In genomic region chr6:48177936-48178335, GRCm38 (mm10) we compare ENCODE assay signal across 10 mouse cellular contexts.
DNase-seq lines count a peak whose midpoint lies in the region; ATAC-seq and TF ChIP-seq lines count a peak whose summit lies in the region.
"Had no signal": no experiment of that assay in that cellular context is flagged by ENCODE, and none has a peak within 500 bp of the region (broad histone marks: within the 10 kb centered on the region; RNA-seq: fewer than 3 reads in every experiment).

No protein-coding gene starts in this region.

- H3K9me3 ChIP-seq in heart, embryonic 10.5 days: no peaks in the 10 kb centered on the region
- H3K9me3 ChIP-seq: limb, embryonic 13.5 days; stomach, embryonic 15.5 days had no signal

- H3K27ac ChIP-seq in heart, embryonic 10.5 days: no peak overlapping the region
- no peak overlapping the region for H3K27ac ChIP-seq in thymus, adult 2 months (ENCODE audit: control insufficient read depth, insufficient read depth, low read length)
- H3K27ac ChIP-seq: limb, embryonic 13.5 days; stomach, embryonic 15.5 days had no signal

- H3K4me1 ChIP-seq in heart, embryonic 10.5 days: peaks cover 4% of the 10 kb centered on the region; the same call in 1 of the 2 replicates
- no peaks in the 10 kb centered on the region for H3K4me1 ChIP-seq in thymus, adult 2 months (replicated peaks; ENCODE audit: control insufficient read depth, insufficient read depth, low read length)
- H3K4me1 ChIP-seq: limb, embryonic 13.5 days; stomach, embryonic 15.5 days had no signal

- TF ChIP-seq CTCF in thymus, adult 2 months (IDR thresholded peaks at IDR 0.05; ENCODE audit: borderline replicate concordance, control insufficient read depth, extremely low read depth, insufficient read depth, low read length, poor library complexity): no peak

- H3K4me3 ChIP-seq in heart, embryonic 10.5 days: no peak overlapping the region
- H3K4me3 ChIP-seq in thymus, adult 2 months (ENCODE audit: control insufficient read depth, insufficient read depth, low read length): no peak overlapping the region
- H3K4me3 ChIP-seq: limb, embryonic 13.5 days; stomach, embryonic 15.5 days had no signal

- WGBS in heart, embryonic 10.5 days: 8% methylated on average over 2 of the region's 2 CpGs
- 18% methylated on average over 2 of the region's 2 CpGs for WGBS in thymus, adult 2 months

- peak; percentile 82 for DNase-seq in heart, adult 11 months
- DNase-seq in heart, embryonic 10.5 days (ENCODE audit: low spot score): no peak
- DNase-seq in CD4-positive helper T cell, adult 2 months (ENCODE audit: low read depth, low spot score): peak; percentile 63
- DNase-seq in c-Kit-positive CD71-positive TER-119-positive erythroid progenitor cells, embryonic 14.5 days (ENCODE audit: low spot score): peak; percentile 21
- peak; percentile 44 to 84 for DNase-seq in layer of hippocampus, adult 18-20 months (ENCODE audit: low spot score in 2 of 2)
- DNase-seq in lung, postnatal 36 days: peak; percentile 80
- DNase-seq in thymus, adult 2 months: peak; percentile 40

- 0 out of 2 replicates have a peak, but pooled peaks have one; percentile 28 for ATAC-seq in frontal cortex, adult (ENCODE audit: low TSS enrichment)

- TF ChIP-seq POLR2A in thymus, adult 2 months (IDR thresholded peaks at IDR 0.05; ENCODE audit: control insufficient read depth, extremely low read depth, insufficient read depth, low read length, poor library complexity): no peak

- H3K36me3 ChIP-seq in heart, embryonic 10.5 days: no peaks in the 10 kb centered on the region
- H3K36me3 ChIP-seq in thymus, adult 2 months (ENCODE audit: control insufficient read depth, insufficient read depth, low read length): no peaks in the 10 kb centered on the region
- H3K36me3 ChIP-seq: limb, embryonic 13.5 days; stomach, embryonic 15.5 days had no signal

- no peaks in the 10 kb centered on the region for H3K27me3 ChIP-seq in heart, embryonic 10.5 days (ENCODE audit: insufficient read depth, poor library complexity, severe bottlenecking)
- no peaks in the 10 kb centered on the region for H3K27me3 ChIP-seq in thymus, adult 2 months (ENCODE audit: control insufficient read depth, insufficient read depth, low read length)
- H3K27me3 ChIP-seq: limb, embryonic 13.5 days; stomach, embryonic 15.5 days had no signal
